Mouse (Mus musculus): Measurements from ENCODE around the gene Melk. TPM values are rescaled to one million over a fixed set of nuclear protein-coding genes. Genes with fewer than 3 reads are reported as not detected.

Gene Melk
- polyA plus RNA-seq, 1 experiment from 2014 or later, result 46.7 TPM

GRCm38 (mm10) chr4:44281597-44282265 is 18.9 kb upstream of the Melk start:
- Histone ChIP-seq H3K9me3 (no peaks in the 10 kb centered on the region), H3K4me3 (no peak overlapping the region), H3K9ac (no peak overlapping the region), H3K36me3 (no peaks in the 10 kb centered on the region), H3K27me3 (no peaks in the 10 kb centered on the region), H3K4me2 (replicated peaks) (no peak overlapping the region), H3K27ac (no peak overlapping the region), H3K4me1 (no peaks in the 10 kb centered on the region)
- ATAC-seq (ENCODE audit: insufficient number of reproducible peaks, insufficient read depth, low FRiP score, low TSS enrichment), result no peak
- WGBS, result 81% methylated on average over 7 of the region's 7 CpGs

- H3K9ac ChIP-seq, result no peak overlapping the region
- H3K4me3 ChIP-seq, result no peak overlapping the region
- no peaks in the 10 kb centered on the region for H3K9me3 ChIP-seq
- WGBS, result 16% methylated on average over 7 of the region's 7 CpGs
- no peaks in the 10 kb centered on the region for H3K27me3 ChIP-seq
- H3K4me2 ChIP-seq (replicated peaks), result no peak overlapping the region
- ATAC-seq (ENCODE audit: insufficient number of reproducible peaks, insufficient read depth, low FRiP score, low TSS enrichment), result no peak
- H3K36me3 ChIP-seq, result no peaks in the 10 kb centered on the region
- no peak overlapping the region for H3K27ac ChIP-seq
- H3K4me1 ChIP-seq, result no peaks in the 10 kb centered on the region
Observed at GRCm38 (mm10) chr4:44292534-44292933, 8.1 kb upstream of the Melk start.

GRCm38 (mm10) chr4:44295837-44296236 is 4.8 kb upstream of the Melk start:
- Histone ChIP-seq H3K27me3 (no peaks in the 10 kb centered on the region), H3K27ac (no peak overlapping the region), H3K36me3 (no peaks in the 10 kb centered on the region), H3K9ac (no peak overlapping the region), H3K4me2 (replicated peaks) (no peak overlapping the region), H3K9me3 (no peaks in the 10 kb centered on the region), H3K4me1 (no peaks in the 10 kb centered on the region), H3K4me3 (no peak overlapping the region)
- ATAC-seq (ENCODE audit: insufficient number of reproducible peaks, insufficient read depth, low FRiP score, low TSS enrichment), result no peak
- WGBS, result 45% methylated on average over 1 of the region's 1 CpGs

GRCm38 (mm10) chr4:44306585-44306984 is 5.9 kb downstream of the Melk start:
- Histone ChIP-seq H3K4me1 (peaks cover 8% of the 10 kb centered on the region), H3K4me3 (no peak overlapping the region), H3K27me3 (no peaks in the 10 kb centered on the region), H3K36me3 (peaks cover 45% of the 10 kb centered on the region), H3K4me2 (replicated peaks) (no peak overlapping the region), H3K9ac (no peak overlapping the region), H3K9me3 (no peaks in the 10 kb centered on the region), H3K27ac (no peak overlapping the region)
- 94% methylated on average over 7 of the region's 7 CpGs for WGBS
- no peak for ATAC-seq (ENCODE audit: insufficient number of reproducible peaks, insufficient read depth, low FRiP score, low TSS enrichment)

GRCm38 (mm10) chr4:44310429-44310828 is 9.8 kb downstream of the Melk start:
- Histone ChIP-seq H3K9me3 (no peaks in the 10 kb centered on the region), H3K36me3 (peaks cover 47% of the 10 kb centered on the region), H3K4me1 (no peaks in the 10 kb centered on the region), H3K9ac (no peak overlapping the region), H3K27ac (no peak overlapping the region), H3K27me3 (no peaks in the 10 kb centered on the region), H3K4me3 (no peak overlapping the region), H3K4me2 (replicated peaks) (no peak overlapping the region)
- no peak for ATAC-seq (ENCODE audit: insufficient number of reproducible peaks, insufficient read depth, low FRiP score, low TSS enrichment)
- 74% methylated on average over 4 of the region's 4 CpGs for WGBS

- Histone ChIP-seq H3K4me3 (no peak overlapping the region), H3K9me3 (no peaks in the 10 kb centered on the region), H3K9ac (no peak overlapping the region), H3K4me1 (no peaks in the 10 kb centered on the region), H3K36me3 (peaks cover 43% of the 10 kb centered on the region), H3K27me3 (no peaks in the 10 kb centered on the region), H3K4me2 (replicated peaks) (no peak overlapping the region), H3K27ac (no peak overlapping the region)
- WGBS, result 82% methylated on average over 4 of the region's 4 CpGs
- no peak for ATAC-seq (ENCODE audit: insufficient number of reproducible peaks, insufficient read depth, low FRiP score, low TSS enrichment)
Observed at GRCm38 (mm10) chr4:44310911-44311310, 10.2 kb downstream of the Melk start.

GRCm38 (mm10) chr4:44316270-44316809 is 15.7 kb downstream of the Melk start:
- ATAC-seq (ENCODE audit: insufficient number of reproducible peaks, insufficient read depth, low FRiP score, low TSS enrichment), result no peak
- WGBS, result 79% methylated on average over 12 of the region's 12 CpGs
- Histone ChIP-seq H3K27ac (no peak overlapping the region), H3K9me3 (no peaks in the 10 kb centered on the region), H3K4me3 (no peak overlapping the region), H3K27me3 (no peaks in the 10 kb centered on the region), H3K4me1 (no peaks in the 10 kb centered on the region), H3K36me3 (peaks cover 17% of the 10 kb centered on the region; the same call in 1 of the 2 replicates), H3K9ac (no peak overlapping the region), H3K4me2 (replicated peaks) (no peak overlapping the region)

- Histone ChIP-seq H3K27ac (no peak overlapping the region), H3K36me3 (peaks cover 19% of the 10 kb centered on the region; the same call in 1 of the 2 replicates), H3K9me3 (no peaks in the 10 kb centered on the region), H3K4me3 (no peak overlapping the region), H3K4me1 (no peaks in the 10 kb centered on the region), H3K4me2 (replicated peaks) (no peak overlapping the region), H3K9ac (no peak overlapping the region), H3K27me3 (no peaks in the 10 kb centered on the region)
- WGBS, result 84% methylated on average over 6 of the region's 6 CpGs
- no peak for ATAC-seq (ENCODE audit: insufficient number of reproducible peaks, insufficient read depth, low FRiP score, low TSS enrichment)
Observed at GRCm38 (mm10) chr4:44320448-44320847, 19.8 kb downstream of the Melk start.

- no peaks in the 10 kb centered on the region for H3K27me3 ChIP-seq
- no peak overlapping the region for H3K4me2 ChIP-seq (replicated peaks)
- ATAC-seq (ENCODE audit: insufficient number of reproducible peaks, insufficient read depth, low FRiP score, low TSS enrichment), result no peak
- H3K36me3 ChIP-seq, result peaks cover 25% of the 10 kb centered on the region
- no peak overlapping the region for H3K4me3 ChIP-seq
- no peaks in the 10 kb centered on the region for H3K9me3 ChIP-seq
- H3K27ac ChIP-seq, result no peak overlapping the region
- H3K9ac ChIP-seq, result no peak overlapping the region
- WGBS, result 92% methylated on average over 7 of the region's 7 CpGs
- no peaks in the 10 kb centered on the region for H3K4me1 ChIP-seq
Observed at GRCm38 (mm10) chr4:44322124-44322523, 21.4 kb downstream of the Melk start.

GRCm38 (mm10) chr4:44325453-44325852 is 24.8 kb downstream of the Melk start:
- Histone ChIP-seq H3K36me3 (peaks cover 32% of the 10 kb centered on the region), H3K9me3 (no peaks in the 10 kb centered on the region), H3K4me1 (no peaks in the 10 kb centered on the region), H3K9ac (no peak overlapping the region), H3K27ac (no peak overlapping the region), H3K4me2 (replicated peaks) (no peak overlapping the region), H3K27me3 (no peaks in the 10 kb centered on the region), H3K4me3 (no peak overlapping the region)
- ATAC-seq (ENCODE audit: insufficient number of reproducible peaks, insufficient read depth, low FRiP score, low TSS enrichment), result no peak
- WGBS, result 46% methylated on average over 4 of the region's 4 CpGs

- ATAC-seq (ENCODE audit: insufficient number of reproducible peaks, insufficient read depth, low FRiP score, low TSS enrichment), result no peak
- no peak overlapping the region for H3K27ac ChIP-seq
- no peaks in the 10 kb centered on the region for H3K9me3 ChIP-seq
- no peak overlapping the region for H3K4me3 ChIP-seq
- 91% methylated on average over 3 of the region's 3 CpGs for WGBS
- no peaks in the 10 kb centered on the region for H3K27me3 ChIP-seq
- H3K4me1 ChIP-seq, result no peaks in the 10 kb centered on the region
- H3K36me3 ChIP-seq, result peaks cover 30% of the 10 kb centered on the region
- no peak overlapping the region for H3K4me2 ChIP-seq (replicated peaks)
- H3K9ac ChIP-seq, result no peak overlapping the region
Observed at GRCm38 (mm10) chr4:44326721-44327120, 26.0 kb downstream of the Melk start.

GRCm38 (mm10) chr4:44327976-44328375 is 27.3 kb downstream of the Melk start:
- no peaks in the 10 kb centered on the region for H3K27me3 ChIP-seq
- H3K4me2 ChIP-seq (replicated peaks), result no peak overlapping the region
- H3K36me3 ChIP-seq, result peaks cover 30% of the 10 kb centered on the region
- ATAC-seq (ENCODE audit: insufficient number of reproducible peaks, insufficient read depth, low FRiP score, low TSS enrichment), result no peak
- no peak overlapping the region for H3K27ac ChIP-seq
- H3K9ac ChIP-seq, result no peak overlapping the region
- H3K4me3 ChIP-seq, result no peak overlapping the region
- H3K9me3 ChIP-seq, result no peaks in the 10 kb centered on the region
- H3K4me1 ChIP-seq, result no peaks in the 10 kb centered on the region
- 82% methylated on average over 1 of the region's 1 CpGs for WGBS

All from embryonic facial prominence, embryonic 12.5 days (tissue).